Mouse (Mus musculus): Measurements from ENCODE around the gene Zdhhc21.

Gene Zdhhc21

GRCm38 (mm10) chr4:82864974-82865699 lies 5.4 kb upstream of the Zdhhc21 start:
- no peak for DNase-seq (ENCODE audit: low read depth, low spot score)

GRCm38 (mm10) chr4:82863316-82863715 lies 3.6 kb upstream of the Zdhhc21 start:
- no peak for DNase-seq (ENCODE audit: low read depth, low spot score)

GRCm38 (mm10) chr4:82861451-82861850 lies 1.7 kb upstream of the Zdhhc21 start:
- no peak for DNase-seq (ENCODE audit: low read depth, low spot score)

GRCm38 (mm10) chr4:82860566-82860965 lies 808 bp upstream of the Zdhhc21 start:
- DNase-seq (ENCODE audit: low read depth, low spot score) = no peak

- peak; percentile 27 for DNase-seq (ENCODE audit: low read depth, low spot score)
Measured at GRCm38 (mm10) chr4:82858431-82859010, 1.2 kb downstream of the Zdhhc21 start.

- no peak for DNase-seq (ENCODE audit: low read depth, low spot score)
Measured at GRCm38 (mm10) chr4:82856986-82857385, 2.8 kb downstream of the Zdhhc21 start.

GRCm38 (mm10) chr4:82853809-82854208 lies 5.9 kb downstream of the Zdhhc21 start:
- DNase-seq (ENCODE audit: low read depth, low spot score) = no peak

GRCm38 (mm10) chr4:82848552-82849234 lies 11.1 kb downstream of the Zdhhc21 start:
- DNase-seq (ENCODE audit: low read depth, low spot score) = peak; percentile 6

GRCm38 (mm10) chr4:82837526-82838240 lies 22.1 kb downstream of the Zdhhc21 start:
- DNase-seq (ENCODE audit: low read depth, low spot score) = no peak

- DNase-seq (ENCODE audit: low read depth, low spot score) = no peak
Measured at GRCm38 (mm10) chr4:82831155-82831554, 28.6 kb downstream of the Zdhhc21 start.

- no peak for DNase-seq (ENCODE audit: low read depth, low spot score)
Measured at GRCm38 (mm10) chr4:82829429-82829828, 30.3 kb downstream of the Zdhhc21 start.

GRCm38 (mm10) chr4:82827001-82827400 lies 32.8 kb downstream of the Zdhhc21 start:
- DNase-seq (ENCODE audit: low read depth, low spot score) = no peak

GRCm38 (mm10) chr4:82817833-82818232 lies 41.9 kb downstream of the Zdhhc21 start:
- no peak for DNase-seq (ENCODE audit: low read depth, low spot score)

GRCm38 (mm10) chr4:82816351-82816750 lies 43.4 kb downstream of the Zdhhc21 start:
- no peak for DNase-seq (ENCODE audit: low read depth, low spot score)

- DNase-seq (ENCODE audit: low read depth, low spot score) = no peak
Measured at GRCm38 (mm10) chr4:82815296-82815695, 44.5 kb downstream of the Zdhhc21 start.

GRCm38 (mm10) chr4:82813356-82813755 lies 46.4 kb downstream of the Zdhhc21 start:
- no peak for DNase-seq (ENCODE audit: low read depth, low spot score)

GRCm38 (mm10) chr4:82807811-82808210 lies 51.9 kb downstream of the Zdhhc21 start:
- no peak for DNase-seq (ENCODE audit: low read depth, low spot score)

GRCm38 (mm10) chr4:82806176-82806757 lies 53.5 kb downstream of the Zdhhc21 start:
- no peak for DNase-seq (ENCODE audit: low read depth, low spot score)

- DNase-seq (ENCODE audit: low read depth, low spot score) = no peak
Measured at GRCm38 (mm10) chr4:82804019-82804418, 55.7 kb downstream of the Zdhhc21 start.

GRCm38 (mm10) chr4:82793608-82794007 lies 66.2 kb downstream of the Zdhhc21 start:
- no peak for DNase-seq (ENCODE audit: low read depth, low spot score)

- DNase-seq (ENCODE audit: low read depth, low spot score) = no peak
Measured at GRCm38 (mm10) chr4:82792906-82793580, 66.7 kb downstream of the Zdhhc21 start.

Measured in CD4-positive helper T cell, adult 2 months (primary cell).